Mouse (Mus musculus) myocyte (in vitro differentiated cells): ENCODE measurements around the gene Rasgef1c. TPM values are rescaled to one million over a fixed set of nuclear protein-coding genes. Genes with fewer than 3 reads are reported as not detected.

Source experiments
- H3K27me3 ChIP-seq: one replicate; pipeline ENCODE4 v1.6.1; 2011; ENCODE audit not compliant: control insufficient read depth, insufficient read depth, insufficient read length
- H3K36me3 ChIP-seq: one replicate; pipeline ENCODE4 v1.6.1; 2011; ENCODE audit not compliant: control insufficient read depth, insufficient read depth
- H3K4me2 ChIP-seq: one replicate; pipeline ENCODE4 v1.6.1; 2011; ENCODE audit warnings: low read depth, control low read depth
- H3K4me3 ChIP-seq: one replicate; pipeline ENCODE4 v1.5.1; 2011; ENCODE audit warnings: mild to moderate bottlenecking, control low read depth, moderate library complexity
- H3K79me2 ChIP-seq: one replicate; pipeline ENCODE4 v1.6.1; 2011; ENCODE audit not compliant: control insufficient read depth, insufficient read depth
- H3ac ChIP-seq: one replicate; pipeline ENCODE4 v1.6.1; 2011; ENCODE audit not compliant: control insufficient read depth, insufficient read length
- CEBPB ChIP-seq: IDR thresholded peaks from 2 replicates; pipeline ENCODE4 v1.6.1; 2011; ENCODE audit warnings: mild to moderate bottlenecking, moderate library complexity; ENCODE audit not compliant: poor library complexity, insufficient read depth, severe bottlenecking
- E2F4 ChIP-seq: IDR thresholded peaks from one replicate; pipeline ENCODE4 v1.6.1; 2011; ENCODE audit warnings: mild to moderate bottlenecking, control low read depth, moderate library complexity; ENCODE audit not compliant: insufficient read depth
- MAX ChIP-seq: IDR thresholded peaks from one replicate; pipeline ENCODE4 v1.6.1; 2011; ENCODE audit warnings: low read depth, mild to moderate bottlenecking, control low read depth
- MYOD1 ChIP-seq, 3 experiments: IDR thresholded peaks; one replicate each; pipeline ENCODE4 v1.6.1; 2011; ENCODE audit warnings: control low read depth in 2 of 3, low read depth in 2 of 3, mild to moderate bottlenecking in 2 of 3, moderate library complexity in 1 of 3; ENCODE audit not compliant: insufficient read length in 2 of 3, control insufficient read depth in 1 of 3
- MYOG ChIP-seq, 3 experiments: IDR thresholded peaks; one replicate each; pipeline ENCODE4 v1.6.1; 2011; ENCODE audit warnings: control low read depth in 2 of 3, low read depth in 2 of 3, mild to moderate bottlenecking in 2 of 3; ENCODE audit not compliant: insufficient read length in 2 of 3, control insufficient read depth in 1 of 3, insufficient read depth in 1 of 3
- POLR2A ChIP-seq: IDR thresholded peaks from one replicate; pipeline ENCODE4 v1.6.1; 2011; ENCODE audit warnings: low read depth, mild to moderate bottlenecking, control low read depth, moderate library complexity; ENCODE audit not compliant: insufficient read length
- POLR2AphosphoS2 ChIP-seq: IDR thresholded peaks from one replicate; pipeline ENCODE4 v1.6.1; 2011; ENCODE audit warnings: low read depth, control low read depth; ENCODE audit not compliant: insufficient read length
- REST ChIP-seq: IDR thresholded peaks from one replicate; pipeline ENCODE4 v1.6.1; 2011; ENCODE audit warnings: mild to moderate bottlenecking, control low read depth, moderate library complexity; ENCODE audit not compliant: insufficient read depth, insufficient read length
- SRF ChIP-seq: IDR thresholded peaks from one replicate; pipeline ENCODE4 v1.6.1; 2011; ENCODE audit warnings: low read depth; ENCODE audit not compliant: control insufficient read depth, insufficient read length
- TCF12 ChIP-seq: IDR thresholded peaks from one replicate; pipeline ENCODE4 v1.6.1; 2011; ENCODE audit warnings: mild to moderate bottlenecking, control low read depth; ENCODE audit not compliant: poor library complexity, insufficient read depth, severe bottlenecking
- TCF3 ChIP-seq: IDR thresholded peaks from one replicate; pipeline ENCODE4 v1.6.1; 2011; ENCODE audit warnings: low read depth, control low read depth; ENCODE audit not compliant: insufficient read length
- USF1 ChIP-seq: IDR thresholded peaks from one replicate; pipeline ENCODE4 v1.6.1; 2011; ENCODE audit warnings: low read depth, mild to moderate bottlenecking, control low read depth, moderate library complexity
- polyA plus RNA-seq: library from polyadenylated mRNA; unstranded; fragments of >200 nt; fragmentation: generic; extraction: Trizol; gene quantifications from one replicate; pipeline ENCODE4 v1.2.1, GENCODE M21; 2012; ENCODE audit warnings: missing spikeins

The Rasgef1c gene
- polyA plus RNA-seq, 1 experiment = not detected

- H3K27me3 ChIP-seq = peaks cover 46% of the 10 kb centered on the region
- no peaks in the 10 kb centered on the region for H3K36me3 ChIP-seq
- H3K79me2 ChIP-seq = no peaks in the 10 kb centered on the region
- H3K4me3 ChIP-seq = no peak overlapping the region
- no peak for TF ChIP-seq SRF
- no peak overlapping the region for H3ac ChIP-seq
- no peak overlapping the region for H3K4me2 ChIP-seq
Observed at GRCm38 (mm10) chr11:49923539-49923938, 21.9 kb downstream of the Rasgef1c start.

GRCm38 (mm10) chr11:49926183-49926582, 24.5 kb downstream of the Rasgef1c start:
- H3K4me3 ChIP-seq = no peak overlapping the region
- H3K79me2 ChIP-seq = no peaks in the 10 kb centered on the region
- H3ac ChIP-seq = no peak overlapping the region
- no peaks in the 10 kb centered on the region for H3K36me3 ChIP-seq
- TF ChIP-seq TCF12 = no peak
- no peak for TF ChIP-seq USF1
- no peak for TF ChIP-seq SRF
- TF ChIP-seq CEBPB = no peak
- no peak for TF ChIP-seq POLR2A
- TF ChIP-seq REST = no peak
- no peak for TF ChIP-seq MAX
- no peak for TF ChIP-seq POLR2AphosphoS2
- no peak for TF ChIP-seq MYOG (IDR thresholded peaks at IDR 0.05; ENCODE audit: control insufficient read depth in 1 of 3, insufficient read depth in 1 of 3, insufficient read length in 2 of 3, low read depth in 2 of 3)
- no peak for TF ChIP-seq E2F4
- TF ChIP-seq TCF3 = no peak
- no peak for TF ChIP-seq MYOD1 (IDR thresholded peaks at IDR 0.05; ENCODE audit: control insufficient read depth in 1 of 3, insufficient read length in 2 of 3, low read depth in 2 of 3)
- H3K4me2 ChIP-seq = no peak overlapping the region
- peaks cover 32% of the 10 kb centered on the region for H3K27me3 ChIP-seq

GRCm38 (mm10) chr11:49927169-49927568, 25.5 kb downstream of the Rasgef1c start:
- H3K4me3 ChIP-seq = no peak overlapping the region
- no peaks in the 10 kb centered on the region for H3K79me2 ChIP-seq
- H3K4me2 ChIP-seq = no peak overlapping the region
- H3ac ChIP-seq = no peak overlapping the region
- H3K27me3 ChIP-seq = peaks cover 24% of the 10 kb centered on the region
- TF ChIP-seq USF1 (no peak), SRF (no peak), E2F4 (no peak), REST (no peak), MAX (no peak), MYOG (IDR thresholded peaks at IDR 0.05; ENCODE audit: control insufficient read depth in 1 of 3, insufficient read depth in 1 of 3, insufficient read length in 2 of 3, low read depth in 2 of 3) (no peak), TCF3 (no peak), POLR2AphosphoS2 (no peak), TCF12 (no peak), MYOD1 (IDR thresholded peaks at IDR 0.05; ENCODE audit: control insufficient read depth in 1 of 3, insufficient read length in 2 of 3, low read depth in 2 of 3) (no peak), POLR2A (no peak), CEBPB (no peak)
- no peaks in the 10 kb centered on the region for H3K36me3 ChIP-seq

GRCm38 (mm10) chr11:49927670-49928069, 26.0 kb downstream of the Rasgef1c start:
- Histone ChIP-seq H3K4me2 (no peak overlapping the region), H3K79me2 (no peaks in the 10 kb centered on the region), H3K36me3 (no peaks in the 10 kb centered on the region), H3K27me3 (peaks cover 24% of the 10 kb centered on the region), H3ac (no peak overlapping the region), H3K4me3 (no peak overlapping the region)
- no peak for TF ChIP-seq CEBPB
- TF ChIP-seq MYOG (IDR thresholded peaks at IDR 0.05; ENCODE audit: control insufficient read depth in 1 of 3, insufficient read depth in 1 of 3, insufficient read length in 2 of 3, low read depth in 2 of 3) = no peak
- TF ChIP-seq TCF3 = no peak
- TF ChIP-seq SRF = no peak
- TF ChIP-seq POLR2AphosphoS2 = no peak
- TF ChIP-seq MYOD1 (IDR thresholded peaks at IDR 0.05; ENCODE audit: control insufficient read depth in 1 of 3, insufficient read length in 2 of 3, low read depth in 2 of 3) = no peak
- TF ChIP-seq REST = no peak
- TF ChIP-seq USF1 = no peak
- no peak for TF ChIP-seq E2F4
- no peak for TF ChIP-seq MAX
- no peak for TF ChIP-seq TCF12
- TF ChIP-seq POLR2A = no peak

GRCm38 (mm10) chr11:49931037-49931625, 29.5 kb downstream of the Rasgef1c start:
- no peak for TF ChIP-seq MAX
- TF ChIP-seq MYOD1 (IDR thresholded peaks at IDR 0.05; ENCODE audit: control insufficient read depth in 1 of 3, insufficient read length in 2 of 3, low read depth in 2 of 3) = no peak
- Histone ChIP-seq H3K4me3 (no peak overlapping the region), H3K36me3 (no peaks in the 10 kb centered on the region), H3K4me2 (no peak overlapping the region), H3ac (no peak overlapping the region), H3K79me2 (no peaks in the 10 kb centered on the region), H3K27me3 (peaks cover 15% of the 10 kb centered on the region)
